Mouse (Mus musculus) forebrain, embryonic 14.5 days (tissue): ENCODE data around the gene Serhl. TPM values are rescaled to one million over a fixed set of nuclear protein-coding genes. Genes with fewer than 3 reads are reported as not detected.
"Not testable (repeated sequence)": the region's sequence is repeated elsewhere in the genome, so short reads cannot be mapped to it uniquely, and the experiment has no call there.

ENCODE experiments used
- ATAC-seq: fragments of 200-750 bp; cut with Nextera tagmentation; 2 replicates; pipeline ENCODE4 v1.8.0; 2017; ENCODE audit warnings: mild to moderate bottlenecking, moderate library complexity
- DNase-seq: peaks from one replicate; pipeline ENCODE4 v3.0.0-alpha.2; 2015; ENCODE audit warnings: low spot score
- H3K27ac ChIP-seq: fragments of 300-500 bp; sonication (generic); 2 replicates; pipeline ENCODE4 v1.5.1; 2014; ENCODE audit warnings: low read depth, mild to moderate bottlenecking, control low read depth, low read length, moderate library complexity
- H3K27me3 ChIP-seq: fragments of 300-500 bp; sonication (generic); replicated peaks from 2 replicates; pipeline ENCODE4 v1.6.1; 2014; ENCODE audit warnings: low read length, control low read depth, mixed read lengths; ENCODE audit not compliant: control insufficient read depth, insufficient read depth
- H3K36me3 ChIP-seq: fragments of 300-500 bp; sonication (generic); 2 replicates; pipeline ENCODE4 v1.6.1; 2014; ENCODE audit warnings: low read length, control low read depth; ENCODE audit not compliant: control insufficient read depth, insufficient read depth
- H3K4me1 ChIP-seq: fragments of 300-500 bp; sonication (generic); 2 replicates; pipeline ENCODE4 v1.6.1; 2014; ENCODE audit warnings: antibody characterized with exemption, low read length, control low read depth; ENCODE audit not compliant: control insufficient read depth, insufficient read depth
- H3K4me2 ChIP-seq: fragments of 300-500 bp; sonication (generic); 2 replicates; pipeline ENCODE4 v1.6.1; 2014; ENCODE audit warnings: mild to moderate bottlenecking, control low read depth, low read length
- H3K4me3 ChIP-seq: fragments of 300-500 bp; sonication (generic); 2 replicates; pipeline ENCODE4 v1.5.1; 2014; ENCODE audit warnings: low read depth, low read length, control low read depth
- H3K9ac ChIP-seq: fragments of 300-500 bp; sonication (generic); 2 replicates; pipeline ENCODE4 v1.6.1; 2014; ENCODE audit warnings: mild to moderate bottlenecking, low read length, control low read depth, moderate library complexity
- H3K9me3 ChIP-seq: fragments of 300-500 bp; sonication (generic); replicated peaks from 2 replicates; pipeline ENCODE4 v1.6.1; 2016; ENCODE audit warnings: low read length, control low read depth, mixed read lengths; ENCODE audit not compliant: control insufficient read depth
- WGBS: fragments of 180-500 bp; shearing (Covaris S2); extraction: QIAGEN DNeasy Blood & Tissue Kit; methylation state at CpG from one replicate; pipeline ENCODE4 v1.1.7; 2014; 5-methylcytosine and 5-hydroxymethylcytosine counted together
- polyA plus RNA-seq: library from polyadenylated mRNA; unstranded; fragments of >200 nt; fragmentation: Nextera tagmentation; extraction: Ambion mirVana; gene quantifications from 2 replicates; pipeline ENCODE4 v1.2.1, GENCODE M21; 2014

The Serhl gene
- polyA plus RNA-seq, 1 experiment from 2014 or later: 37.6 TPM

DNA sequence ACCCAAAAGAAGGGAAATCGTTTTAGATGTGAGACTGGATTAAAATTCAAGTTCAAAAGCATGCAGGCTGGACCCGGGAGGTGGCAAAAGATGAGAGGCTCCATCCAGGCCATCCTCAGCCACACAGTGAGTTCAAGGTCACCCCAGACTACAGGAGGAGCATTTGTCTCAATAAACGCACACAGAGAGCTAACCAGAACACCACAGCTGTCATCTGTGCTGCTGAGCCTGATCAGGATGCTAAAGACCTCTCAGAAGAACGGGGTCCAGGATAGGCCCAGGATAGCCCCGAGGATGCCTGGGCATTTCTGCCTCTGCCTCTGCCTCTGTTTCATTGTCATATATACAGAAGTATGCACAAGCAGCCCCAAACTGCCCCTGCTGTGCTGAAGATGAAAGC is 33.7 kb upstream of the Serhl start:
- H3K27ac ChIP-seq: peak overlapping the region; percentile 89
- no peak overlapping the region for H3K9ac ChIP-seq
- peak overlapping the region; percentile 69; the same call in 1 of the 2 replicates for H3K4me2 ChIP-seq
- 44% methylated on average over 5 of the region's 5 CpGs for WGBS
- no peaks in the 10 kb centered on the region for H3K27me3 ChIP-seq
- DNase-seq: no peak
- no peaks in the 10 kb centered on the region for H3K36me3 ChIP-seq
- no peaks in the 10 kb centered on the region for H3K9me3 ChIP-seq
- peaks cover 7% of the 10 kb centered on the region for H3K4me1 ChIP-seq
- no peak overlapping the region for H3K4me3 ChIP-seq
- no peak for ATAC-seq

DNA sequence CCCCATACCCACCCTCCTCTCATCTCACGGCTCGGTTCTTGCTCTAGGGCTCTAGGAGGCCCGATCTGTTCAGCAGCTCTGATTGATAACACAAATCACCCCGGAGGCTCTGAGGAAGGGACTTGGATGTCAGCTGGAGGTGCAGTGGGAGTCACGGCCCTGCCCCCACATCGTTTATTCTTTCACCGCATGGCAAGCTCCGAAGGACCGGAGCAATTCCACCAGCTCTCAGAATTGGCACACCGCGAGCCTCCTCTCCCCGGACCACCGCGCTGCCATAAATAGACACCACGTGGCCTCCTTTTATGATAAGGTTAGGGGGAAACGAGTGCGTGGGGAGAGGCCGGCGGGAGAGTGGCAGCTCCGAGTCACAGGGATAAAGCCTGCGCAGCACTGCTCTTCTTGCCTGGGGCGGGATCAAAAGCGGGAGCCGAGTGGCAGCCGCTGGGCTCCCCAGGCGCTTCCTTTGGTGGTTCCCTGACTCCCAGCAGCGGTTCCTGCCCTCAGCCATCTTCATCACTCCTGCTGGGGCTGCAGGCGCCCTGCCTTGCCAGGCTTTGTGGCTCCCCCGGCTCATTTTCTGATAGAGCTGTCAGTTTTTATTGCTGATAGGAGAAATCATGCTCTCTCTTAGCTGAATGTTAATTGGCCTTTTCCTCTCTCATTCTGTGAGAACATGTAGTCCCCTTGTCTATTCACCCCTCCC is 32.8 kb upstream of the Serhl start:
- H3K9ac ChIP-seq: peak overlapping the region; percentile 62
- H3K27ac ChIP-seq: peak overlapping the region; percentile 89
- DNase-seq (peak; percentile 71), ATAC-seq (peak; percentile 74)
- H3K4me1 ChIP-seq: peaks cover 7% of the 10 kb centered on the region
- H3K9me3 ChIP-seq: no peaks in the 10 kb centered on the region
- H3K27me3 ChIP-seq: no peaks in the 10 kb centered on the region
- peak overlapping the region; percentile 34 for H3K4me3 ChIP-seq
- H3K36me3 ChIP-seq: no peaks in the 10 kb centered on the region
- under 1% methylated on average over 29 of the region's 29 CpGs for WGBS
- peak overlapping the region; percentile 69 for H3K4me2 ChIP-seq

DNA sequence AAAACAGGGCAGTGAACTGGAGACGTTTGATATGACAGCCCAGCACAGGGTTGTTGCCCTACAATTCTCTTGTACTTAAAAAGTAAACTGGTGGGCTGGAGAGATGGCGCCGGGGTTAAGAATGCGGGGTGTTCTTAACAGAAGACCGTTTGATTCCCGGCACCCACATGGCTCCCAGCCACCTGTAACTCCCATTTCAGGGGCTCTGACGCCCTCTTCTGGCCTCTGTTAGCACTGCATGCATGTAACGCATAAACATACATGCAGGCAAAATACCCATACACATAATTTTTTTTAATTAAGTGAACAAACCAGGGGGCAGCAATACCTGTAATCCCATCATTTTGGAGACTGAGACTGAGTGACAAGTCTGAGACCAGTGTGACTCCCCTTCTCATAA is 31.8 kb upstream of the Serhl start:
- Histone ChIP-seq H3K27ac (no peak overlapping the region; the same call in 1 of the 2 replicates), H3K9me3 (no peaks in the 10 kb centered on the region), H3K27me3 (no peaks in the 10 kb centered on the region), H3K4me1 (peaks cover 7% of the 10 kb centered on the region), H3K4me2 (no peak overlapping the region), H3K9ac (no peak overlapping the region), H3K4me3 (no peak overlapping the region), H3K36me3 (no peaks in the 10 kb centered on the region)
- ATAC-seq: no peak
- no peak for DNase-seq
- 70% methylated on average over 8 of the region's 8 CpGs for WGBS

DNA sequence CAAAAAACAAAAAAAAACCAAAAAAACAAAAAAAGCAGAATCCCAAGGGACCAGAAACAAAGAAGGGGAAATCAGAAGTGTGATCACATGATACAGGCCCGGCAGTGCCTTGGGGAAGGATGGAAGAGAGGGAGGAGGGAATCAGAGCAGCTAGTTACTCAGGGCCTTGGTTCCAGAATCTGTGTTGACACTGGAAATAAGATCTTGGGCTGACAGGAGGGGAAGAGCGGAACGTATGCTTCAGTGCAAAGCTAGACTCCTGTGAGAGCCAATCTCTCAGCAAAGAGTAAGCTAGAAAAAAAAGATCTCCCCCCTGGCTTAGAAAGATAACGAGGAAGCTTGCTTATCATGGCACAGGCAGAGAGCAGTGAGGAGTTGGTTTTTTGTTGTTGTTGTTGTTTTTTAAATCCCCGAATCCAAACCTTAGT is 30.1 kb upstream of the Serhl start:
- H3K4me3 ChIP-seq: no peak overlapping the region
- ATAC-seq (no peak), DNase-seq (peak; percentile 64)
- H3K4me1 ChIP-seq: peaks cover 7% of the 10 kb centered on the region
- H3K27me3 ChIP-seq: no peaks in the 10 kb centered on the region
- no peaks in the 10 kb centered on the region for H3K9me3 ChIP-seq
- 38% methylated on average over 5 of the region's 5 CpGs for WGBS
- no peak overlapping the region for H3K4me2 ChIP-seq
- peak overlapping the region; percentile 41; the same call in 1 of the 2 replicates for H3K27ac ChIP-seq
- no peak overlapping the region; the same call in 1 of the 2 replicates for H3K9ac ChIP-seq
- H3K36me3 ChIP-seq: no peaks in the 10 kb centered on the region

DNA sequence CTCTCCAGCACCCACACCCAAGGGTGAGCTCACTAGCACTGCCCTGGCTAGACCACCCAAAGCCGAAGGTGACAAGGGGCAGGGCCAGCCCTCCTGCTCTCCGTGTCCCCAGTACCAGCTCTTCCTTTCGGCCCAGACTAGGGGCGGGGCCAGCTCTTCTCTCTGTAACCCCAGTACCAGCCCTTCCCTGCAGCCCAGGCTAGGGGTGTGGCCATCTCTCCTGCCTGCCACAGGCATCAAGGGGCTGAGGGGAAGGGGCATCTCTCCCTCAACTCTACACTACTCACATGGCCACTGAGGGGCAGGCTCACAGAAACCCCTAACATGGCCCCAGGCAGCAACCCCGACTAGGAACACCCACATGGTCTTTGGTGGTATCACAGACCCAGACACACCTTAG is 27.6 kb upstream of the Serhl start:
- no peaks in the 10 kb centered on the region for H3K9me3 ChIP-seq
- H3K27me3 ChIP-seq: no peaks in the 10 kb centered on the region
- H3K9ac ChIP-seq: no peak overlapping the region
- peaks cover 4% of the 10 kb centered on the region for H3K4me1 ChIP-seq
- no peak overlapping the region for H3K4me2 ChIP-seq
- no peaks in the 10 kb centered on the region for H3K36me3 ChIP-seq
- ATAC-seq (no peak), DNase-seq (no peak)
- WGBS: 16% methylated on average over 5 of the region's 5 CpGs
- no peak overlapping the region for H3K27ac ChIP-seq
- H3K4me3 ChIP-seq: no peak overlapping the region

DNA sequence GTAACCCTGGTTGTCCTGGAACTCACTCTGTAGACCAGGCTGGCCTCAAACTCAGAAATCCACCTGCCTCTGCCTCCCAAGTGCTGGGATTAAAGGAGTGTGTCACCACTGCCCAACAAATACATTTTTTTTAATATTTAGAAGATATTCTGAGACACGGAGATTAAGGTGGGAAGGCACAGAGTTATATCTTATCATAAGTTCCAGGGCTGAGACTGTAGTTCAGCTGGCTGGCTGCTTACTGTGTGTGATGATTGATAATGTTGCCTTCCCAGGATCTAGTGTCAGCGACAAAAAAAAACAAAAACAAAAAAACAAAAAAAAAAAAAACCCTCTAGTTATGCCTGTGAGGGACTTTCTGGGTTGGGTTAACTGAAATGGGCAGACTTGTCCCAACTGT is 26.7 kb upstream of the Serhl start:
- not testable (repeated sequence) for H3K9ac ChIP-seq, H3K9me3 ChIP-seq, DNase-seq, ATAC-seq, H3K4me1 ChIP-seq, H3K36me3 ChIP-seq, H3K4me2 ChIP-seq, H3K4me3 ChIP-seq, H3K27ac ChIP-seq, H3K27me3 ChIP-seq
- 95% methylated on average over 2 of the region's 2 CpGs for WGBS

DNA sequence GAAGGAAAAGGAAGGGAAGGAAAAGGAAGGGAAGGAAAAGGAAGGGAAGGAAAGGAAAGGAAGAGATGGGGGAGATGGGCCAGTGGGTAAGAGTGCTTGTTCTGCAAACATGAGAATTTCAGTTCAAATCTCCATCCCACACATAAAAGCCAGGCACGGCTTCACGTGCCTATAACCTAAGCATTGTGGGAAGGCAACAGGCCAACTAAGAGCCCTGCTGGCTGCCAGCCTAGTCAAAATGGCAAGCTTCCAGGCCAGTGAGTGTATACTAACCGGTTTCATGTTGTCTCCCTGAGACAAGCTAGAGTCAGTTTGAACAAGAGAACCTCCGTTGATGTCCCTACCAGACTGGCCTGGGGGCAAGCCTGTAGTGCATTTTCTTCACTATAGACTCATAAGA is 23.8 kb upstream of the Serhl start:
- peak; percentile 78 for DNase-seq
- Histone ChIP-seq H3K4me2 (no peak overlapping the region), H3K27ac (no peak overlapping the region), H3K9ac (no peak overlapping the region), H3K27me3 (no peaks in the 10 kb centered on the region), H3K4me1 (no peaks in the 10 kb centered on the region), H3K36me3 (no peaks in the 10 kb centered on the region), H3K9me3 (no peaks in the 10 kb centered on the region), H3K4me3 (no peak overlapping the region)
- WGBS: 47% methylated on average over 4 of the region's 4 CpGs
- ATAC-seq: no peak; the same call in 1 of the 2 replicates

DNA sequence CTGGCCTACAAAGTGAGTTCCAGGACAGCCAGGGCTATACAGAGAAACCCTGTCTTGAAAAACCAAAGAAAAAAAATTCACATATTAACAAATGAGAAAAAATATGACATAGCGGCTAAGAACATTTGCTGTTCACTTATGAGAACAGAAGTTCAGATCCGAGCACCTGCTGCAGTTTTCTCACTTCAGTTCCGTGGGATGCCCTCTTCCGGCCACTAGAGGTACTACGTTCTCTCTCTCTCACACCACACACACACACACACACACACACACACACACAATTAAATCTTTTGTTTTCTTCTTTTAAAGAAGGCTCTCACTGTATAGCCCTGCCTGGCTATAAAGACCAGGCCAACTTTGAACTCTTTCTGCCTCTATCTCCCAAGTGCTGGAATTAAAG is 21.0 kb upstream of the Serhl start:
- Histone ChIP-seq H3K9me3 (no peaks in the 10 kb centered on the region), H3K9ac (no peak overlapping the region), H3K4me1 (no peaks in the 10 kb centered on the region), H3K4me3 (no peak overlapping the region), H3K36me3 (no peaks in the 10 kb centered on the region), H3K27me3 (no peaks in the 10 kb centered on the region), H3K4me2 (no peak overlapping the region), H3K27ac (no peak overlapping the region)
- WGBS: 92% methylated on average over 5 of the region's 5 CpGs
- ATAC-seq: no peak
- DNase-seq: no peak

DNA sequence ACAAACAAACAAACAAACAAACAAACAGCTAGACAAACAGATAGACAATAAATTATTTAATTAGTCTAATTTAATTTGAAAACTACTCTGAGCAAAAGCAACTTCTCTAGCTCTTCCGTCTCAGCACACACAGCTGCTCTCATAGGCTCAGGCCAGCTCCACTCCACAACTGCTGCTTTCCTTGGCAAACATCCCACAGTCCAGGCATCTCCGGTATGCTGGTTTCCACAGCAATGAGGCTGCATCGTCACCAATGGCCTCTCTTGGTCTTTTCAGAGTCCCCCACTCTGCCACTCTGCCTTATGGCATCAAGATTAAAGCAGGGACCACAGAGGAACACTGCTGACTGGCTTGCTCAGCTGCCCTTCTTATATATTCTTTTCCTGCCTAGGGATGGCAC is 18.4 kb upstream of the Serhl start:
- DNase-seq (peak; percentile 54), ATAC-seq (no peak)
- no peak overlapping the region for H3K9ac ChIP-seq
- H3K27me3 ChIP-seq: no peaks in the 10 kb centered on the region
- H3K4me2 ChIP-seq: no peak overlapping the region
- WGBS: 50% methylated on average over 3 of the region's 3 CpGs
- H3K27ac ChIP-seq: no peak overlapping the region
- H3K4me1 ChIP-seq: no peaks in the 10 kb centered on the region
- no peaks in the 10 kb centered on the region for H3K9me3 ChIP-seq
- H3K4me3 ChIP-seq: no peak overlapping the region
- no peaks in the 10 kb centered on the region for H3K36me3 ChIP-seq
